Mouse (Mus musculus): ENCODE measurements around the gene Exoc2.

- TF ChIP-seq CTCF (IDR thresholded peaks at IDR 0.05; ENCODE audit: control insufficient read depth, insufficient read depth, insufficient read length) (no peak), USF1 (IDR thresholded peaks at IDR 0.05; ENCODE audit: low read depth) (no peak)
Observed at GRCm38 (mm10) chr13:30848001-30848400, 125.9 kb downstream of the Exoc2 start.

All from C2C12 (cell line).